Mouse (Mus musculus): ENCODE results near the gene Tmem164.

Gene Tmem164

DNA sequence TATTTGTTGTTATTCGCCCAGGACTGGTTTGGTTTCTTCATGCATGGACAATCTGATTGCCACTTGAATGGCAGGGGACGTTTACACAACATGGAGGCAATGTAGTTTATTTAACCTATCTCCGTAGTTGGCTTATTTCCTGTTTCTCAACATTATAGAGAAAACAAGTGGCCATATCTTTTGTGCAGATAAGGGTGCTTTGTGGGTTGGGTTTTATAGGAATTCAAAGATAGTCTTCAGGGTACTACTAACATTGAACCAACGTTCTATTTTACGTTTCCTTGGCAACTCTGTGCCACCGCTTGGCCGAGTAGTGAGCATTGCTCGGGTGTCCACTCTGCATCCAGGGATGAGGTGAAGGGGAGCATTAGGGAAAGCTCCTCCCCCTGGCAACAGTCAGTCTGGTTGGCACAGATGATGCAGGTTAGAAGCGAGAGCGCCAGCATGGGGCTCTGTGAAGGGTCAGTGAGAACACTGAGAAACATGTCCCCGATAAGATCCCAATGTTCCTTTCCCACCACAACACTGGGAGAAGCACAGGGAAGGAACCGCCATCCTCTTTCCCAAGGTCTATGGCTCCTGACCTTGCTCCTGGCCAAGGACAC is 148.8 kb downstream of the Tmem164 start:
- DNase-seq (ENCODE audit: low spot score), result no peak

DNA sequence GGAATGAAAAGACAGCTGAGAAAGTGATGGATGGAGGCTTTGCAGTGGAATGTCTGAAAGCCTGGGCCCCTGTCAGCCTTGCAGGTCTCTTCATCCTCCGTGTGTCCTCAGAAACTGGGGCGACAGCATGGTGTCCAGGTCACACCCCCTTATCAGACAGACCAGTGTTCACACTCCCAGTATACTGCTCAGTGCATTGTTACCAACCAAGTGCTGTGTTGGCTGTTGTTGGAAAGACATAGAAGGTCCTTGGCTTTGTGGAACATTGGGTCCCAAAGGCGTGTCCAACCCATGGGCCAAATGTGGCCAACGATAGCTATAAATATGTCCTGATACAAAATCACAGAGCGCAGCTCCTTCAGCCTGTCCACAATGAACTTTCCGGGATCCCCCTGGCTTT is 149.4 kb downstream of the Tmem164 start:
- DNase-seq (ENCODE audit: low spot score), result no peak

DNA sequence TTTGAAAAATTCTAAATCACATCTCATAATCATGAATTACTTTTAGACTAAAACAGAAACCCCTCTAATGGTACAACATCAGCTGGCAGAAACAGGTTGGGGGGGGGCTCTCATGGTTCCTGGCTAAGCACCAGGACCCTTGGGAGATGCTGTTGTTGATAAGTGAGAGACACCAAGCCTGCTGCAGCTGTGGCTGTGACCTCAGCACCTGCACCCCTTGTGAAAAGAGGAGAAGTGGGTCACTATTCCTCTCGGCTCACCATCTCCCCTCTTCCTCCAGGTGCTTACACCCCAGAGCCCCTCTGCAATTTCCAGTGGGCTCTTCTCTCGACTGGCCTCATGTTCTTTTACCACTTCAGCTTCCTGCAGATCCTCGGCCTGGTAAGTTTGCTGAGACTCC is 151.0 kb downstream of the Tmem164 start:
- no peak for DNase-seq (ENCODE audit: low spot score)

DNA sequence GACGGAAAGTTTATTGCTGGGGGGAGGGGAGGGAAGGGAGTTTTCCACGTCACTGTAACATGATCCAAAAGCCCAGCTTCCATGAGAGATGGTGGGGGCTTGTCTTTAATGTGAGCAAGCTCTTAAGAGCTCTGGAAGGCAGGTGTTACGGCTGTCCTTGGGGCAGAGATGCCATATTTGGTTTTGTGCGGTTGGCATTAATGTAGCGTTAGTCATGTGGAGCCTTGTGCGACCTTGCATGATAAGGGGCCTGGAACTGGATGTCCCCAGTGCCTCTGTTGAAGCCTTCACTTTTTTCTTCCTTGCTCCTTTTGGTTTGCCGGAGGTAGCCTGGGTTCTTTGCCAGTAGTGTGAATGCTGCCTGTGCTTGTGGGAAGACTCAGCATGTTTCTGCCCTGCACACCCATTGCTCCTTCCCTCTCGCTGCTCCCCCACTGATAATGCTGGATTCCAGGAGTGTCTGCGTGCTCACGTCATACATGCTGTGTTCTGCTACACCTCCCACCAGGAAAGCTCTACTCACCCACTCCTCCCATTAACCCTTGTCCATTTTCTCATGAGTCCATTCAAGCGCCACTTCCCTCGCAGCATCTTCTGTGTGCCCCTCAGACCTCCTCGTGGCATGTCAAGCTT is 152.1 kb downstream of the Tmem164 start:
- no peak for DNase-seq (ENCODE audit: low spot score)

DNA sequence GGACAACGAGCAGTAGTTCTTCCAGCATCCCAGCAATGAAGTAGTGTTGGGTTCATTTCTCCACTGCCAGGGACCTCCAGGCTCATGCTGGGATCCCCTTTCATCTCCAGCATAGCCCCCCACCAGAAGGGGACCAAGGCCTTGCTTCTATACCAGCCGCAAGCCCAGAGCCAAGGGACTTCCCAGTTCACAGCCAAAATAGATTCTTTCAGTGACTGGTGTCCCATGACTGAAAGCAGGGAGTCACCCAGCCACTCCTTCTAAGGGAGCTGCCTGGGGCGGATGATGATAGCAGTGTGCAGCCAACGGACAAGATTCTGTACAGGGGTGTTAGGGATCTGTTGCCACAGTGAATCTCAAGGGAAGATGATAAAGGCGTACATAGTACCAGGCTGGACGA is 153.6 kb downstream of the Tmem164 start:
- no peak for DNase-seq (ENCODE audit: low spot score)

DNA sequence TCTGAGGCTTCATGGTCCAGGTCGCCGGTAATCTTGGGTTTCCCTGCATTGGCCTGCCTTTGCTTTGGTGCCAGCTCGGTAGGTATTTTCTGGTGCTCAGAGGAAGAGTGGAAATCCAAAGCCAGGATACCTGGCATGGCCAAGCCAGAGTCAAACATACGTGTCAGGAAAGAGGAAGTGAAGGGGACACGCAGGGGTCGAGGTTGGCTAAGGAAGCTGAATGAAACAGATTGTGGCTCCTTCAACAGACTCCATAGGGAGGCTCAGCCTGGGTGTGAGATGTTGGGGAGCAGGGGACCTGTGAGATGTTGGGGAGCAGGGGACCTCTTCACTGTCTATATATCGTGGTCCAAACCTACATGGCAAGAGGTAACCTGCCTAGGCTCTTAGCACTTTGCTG is 155.2 kb downstream of the Tmem164 start:
- DNase-seq (ENCODE audit: low spot score), result no peak

DNA sequence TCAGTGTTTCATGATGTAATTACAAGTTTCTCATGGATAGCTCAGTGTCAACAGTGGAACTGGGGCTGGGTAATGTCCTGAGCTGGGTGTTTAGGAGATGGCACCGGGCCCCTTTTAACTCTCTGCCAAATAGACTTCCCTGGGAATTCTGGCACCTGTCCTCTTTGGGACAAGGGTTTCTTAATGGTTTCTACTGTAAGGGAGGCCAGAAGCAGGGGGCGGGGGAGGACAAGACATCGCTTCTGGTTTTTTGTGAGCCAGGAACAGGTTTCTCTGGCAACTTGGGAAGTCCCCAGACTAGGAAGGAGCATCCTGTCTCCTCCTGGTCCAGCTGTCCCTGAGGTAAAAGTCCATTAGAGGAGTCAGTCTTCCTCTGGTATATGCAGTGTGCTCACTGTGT is 156.1 kb downstream of the Tmem164 start:
- DNase-seq (ENCODE audit: low spot score), result no peak

DNA sequence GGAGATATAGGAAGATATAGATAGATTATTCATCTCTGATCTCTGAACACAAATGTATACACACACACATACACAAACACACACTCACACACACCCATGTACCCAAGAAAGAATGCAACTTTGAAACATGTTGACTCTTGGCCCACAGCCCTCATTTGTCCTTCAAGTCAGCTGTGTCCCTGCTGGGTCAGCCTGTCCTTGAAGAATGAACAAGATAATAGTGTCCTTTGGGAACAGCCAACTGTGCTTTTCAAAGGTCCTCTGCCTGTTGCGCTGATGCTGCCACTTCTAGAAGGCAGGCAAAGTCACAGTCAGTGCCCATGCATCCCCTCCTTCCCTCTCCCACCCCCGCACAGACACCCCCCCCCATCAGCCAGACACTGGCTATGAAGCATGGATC is 157.6 kb downstream of the Tmem164 start:
- no peak for DNase-seq (ENCODE audit: low spot score)

DNA sequence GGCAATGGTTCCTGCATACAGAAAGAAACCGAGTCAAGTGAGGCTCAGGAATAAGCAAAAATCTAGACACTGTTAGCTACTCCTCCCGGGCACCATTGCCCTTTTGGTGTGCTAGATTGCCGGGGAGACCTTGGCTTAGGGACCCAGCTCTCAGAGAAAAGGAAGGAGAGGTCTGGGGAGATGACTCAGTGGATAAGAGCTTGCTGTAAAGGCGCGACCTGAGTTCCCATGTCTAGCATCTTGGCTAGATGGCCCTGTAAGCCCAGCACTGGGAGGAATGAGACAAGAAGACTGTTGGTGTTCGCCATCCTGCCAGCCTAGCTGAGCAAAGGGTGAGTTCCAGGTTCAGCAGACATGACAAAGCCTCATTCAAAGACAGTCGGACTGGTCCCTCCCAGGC is 158.2 kb downstream of the Tmem164 start:
- DNase-seq (ENCODE audit: low spot score), result no peak

DNA sequence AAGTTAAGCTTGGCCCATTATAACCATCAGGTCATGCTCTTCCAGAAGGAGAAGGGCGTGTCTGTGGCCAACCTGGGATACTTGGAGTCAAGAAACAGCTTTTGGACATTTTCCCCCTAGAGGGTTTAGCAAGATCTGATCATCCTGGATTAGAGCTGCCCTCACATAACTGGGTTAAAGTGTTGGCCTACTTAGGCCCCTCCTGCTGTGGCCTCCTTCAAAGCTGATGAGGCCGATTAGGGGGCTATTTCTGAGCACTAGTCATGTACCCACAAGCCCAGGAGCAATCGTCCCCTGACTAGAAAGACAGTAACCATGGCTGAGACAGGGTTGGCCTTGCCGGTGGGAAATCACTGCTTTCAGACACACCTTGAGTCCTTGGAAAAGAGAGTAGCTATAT is 160.7 kb downstream of the Tmem164 start:
- no peak for DNase-seq (ENCODE audit: low spot score)

DNA sequence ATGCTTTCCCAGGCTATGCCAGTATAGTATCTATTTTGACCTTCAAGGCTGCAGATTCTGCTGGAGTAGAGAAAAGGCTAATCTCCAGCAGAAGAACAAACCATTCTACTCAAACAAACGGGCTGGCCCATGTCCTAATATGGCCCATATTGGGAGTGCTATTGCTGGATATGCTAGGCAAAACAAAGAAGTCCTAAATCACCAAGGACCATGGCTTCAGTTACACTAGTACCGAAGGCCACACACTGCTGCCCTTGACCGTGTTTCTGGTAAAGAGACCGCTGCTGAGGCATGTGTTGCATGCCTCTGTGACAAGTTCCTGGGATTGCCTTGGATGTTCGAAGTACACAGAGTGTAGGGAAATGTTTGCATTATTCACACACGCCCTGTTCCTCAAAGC is 165.1 kb downstream of the Tmem164 start:
- no peak for DNase-seq (ENCODE audit: low spot score)

DNA sequence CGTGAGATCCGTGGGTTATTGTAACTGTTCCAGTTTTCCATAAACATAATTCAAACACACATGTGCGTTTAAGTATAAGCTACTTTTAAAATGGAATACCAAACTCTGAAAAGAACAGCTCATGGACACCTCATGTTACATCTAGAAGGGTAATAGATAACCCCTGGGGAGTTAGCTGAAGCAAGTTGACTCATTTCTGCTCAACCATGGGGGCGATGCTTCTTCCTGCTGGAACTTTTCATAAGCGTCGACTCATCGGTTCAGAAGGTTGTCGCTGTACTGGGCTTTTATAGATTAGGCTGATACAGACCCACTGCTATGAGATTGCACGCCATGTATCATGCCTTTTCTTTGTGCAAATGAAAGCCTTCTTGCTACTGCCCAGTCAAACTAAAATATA is 166.8 kb downstream of the Tmem164 start:
- DNase-seq (ENCODE audit: low spot score), result no peak

DNA sequence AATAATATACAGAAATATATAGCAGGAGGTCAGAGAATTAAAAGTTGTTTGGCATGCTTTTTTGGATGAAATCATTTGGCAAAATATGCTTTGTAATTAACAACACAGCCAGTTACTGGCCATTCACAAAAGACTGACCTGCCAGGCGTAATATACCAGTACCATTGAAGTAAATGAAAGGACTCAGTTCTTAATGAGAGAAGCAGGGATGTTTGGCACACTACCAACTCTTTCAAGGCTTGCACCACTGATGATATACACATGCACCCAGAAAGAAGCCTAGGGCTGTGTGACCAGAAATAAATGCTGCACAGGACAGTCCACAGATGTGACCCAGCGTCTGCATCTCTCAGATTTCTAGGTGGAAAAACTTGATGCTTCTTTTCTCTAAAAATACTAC is 188.6 kb downstream of the Tmem164 start:
- no peak for DNase-seq (ENCODE audit: low spot score)

DNA sequence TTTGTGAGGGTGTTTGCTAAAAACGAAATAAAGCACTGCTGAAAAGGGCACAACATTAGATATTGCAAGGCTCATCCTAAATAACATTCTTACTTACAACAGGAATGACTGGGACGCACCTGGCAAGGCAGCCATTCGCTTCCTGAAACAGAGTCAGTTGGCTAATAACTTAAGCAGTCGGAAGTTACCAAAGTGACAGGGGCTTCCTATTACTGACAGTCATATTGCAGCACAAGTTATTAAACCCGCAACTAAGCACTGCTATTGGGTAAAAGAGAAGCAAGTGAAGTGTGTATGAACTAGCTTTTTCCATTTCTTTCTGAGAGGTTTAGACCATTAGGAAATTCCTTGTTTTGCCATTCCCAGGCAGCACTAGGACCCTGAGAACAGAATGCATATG is 201.0 kb downstream of the Tmem164 start:
- no peak for DNase-seq (ENCODE audit: low spot score)

DNA sequence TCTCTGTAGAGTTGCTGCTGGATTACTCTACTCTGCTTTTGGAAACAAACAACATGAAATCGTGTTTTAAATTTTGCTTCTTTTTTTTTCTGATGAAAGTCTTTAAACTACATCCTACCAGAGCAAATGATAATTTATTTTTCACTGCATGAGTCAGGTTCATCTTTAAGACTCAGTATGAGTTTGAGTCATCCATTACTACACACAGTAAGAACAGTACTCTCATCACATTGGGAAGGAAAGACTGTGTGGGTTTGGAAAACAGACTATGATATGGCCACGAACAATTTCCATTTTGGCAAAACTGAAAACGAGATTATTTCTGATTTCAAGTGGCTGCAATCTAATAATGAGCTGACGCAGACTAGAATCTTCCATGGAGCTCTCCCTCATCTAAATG is 202.4 kb downstream of the Tmem164 start:
- DNase-seq (ENCODE audit: low spot score), result no peak

DNA sequence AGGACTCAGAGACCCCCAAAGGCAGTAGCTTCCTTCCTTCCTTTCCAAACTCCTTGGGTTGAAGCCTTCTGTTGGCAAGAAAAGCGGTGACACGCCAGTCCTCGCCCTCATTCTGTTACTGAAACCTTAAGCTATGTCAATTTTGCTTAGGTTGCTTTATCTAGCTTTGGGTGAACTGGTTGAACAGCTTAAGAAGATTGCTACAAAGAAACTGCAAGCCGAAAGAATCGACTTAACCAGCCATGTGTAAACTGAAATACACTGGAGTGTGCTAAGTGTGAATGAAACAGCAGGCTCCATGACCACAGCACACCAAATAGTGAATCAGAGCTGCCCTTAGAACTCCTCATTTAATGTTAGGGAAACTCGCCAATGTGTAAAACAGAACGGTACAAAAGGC is 204.8 kb downstream of the Tmem164 start:
- DNase-seq (ENCODE audit: low spot score), result no peak
